Mouse (Mus musculus): Measurements from ENCODE around the gene Mex3d. TPM values are rescaled to one million over a fixed set of nuclear protein-coding genes. Genes with fewer than 3 reads are reported as not detected.
A peak's percentile ranks its signal among the peaks of the same experiment; 100 is the strongest.

Mex3d gene
- total RNA-seq, 2 experiments from 2014 or later: 20.1 to 20.7 TPM

DNA sequence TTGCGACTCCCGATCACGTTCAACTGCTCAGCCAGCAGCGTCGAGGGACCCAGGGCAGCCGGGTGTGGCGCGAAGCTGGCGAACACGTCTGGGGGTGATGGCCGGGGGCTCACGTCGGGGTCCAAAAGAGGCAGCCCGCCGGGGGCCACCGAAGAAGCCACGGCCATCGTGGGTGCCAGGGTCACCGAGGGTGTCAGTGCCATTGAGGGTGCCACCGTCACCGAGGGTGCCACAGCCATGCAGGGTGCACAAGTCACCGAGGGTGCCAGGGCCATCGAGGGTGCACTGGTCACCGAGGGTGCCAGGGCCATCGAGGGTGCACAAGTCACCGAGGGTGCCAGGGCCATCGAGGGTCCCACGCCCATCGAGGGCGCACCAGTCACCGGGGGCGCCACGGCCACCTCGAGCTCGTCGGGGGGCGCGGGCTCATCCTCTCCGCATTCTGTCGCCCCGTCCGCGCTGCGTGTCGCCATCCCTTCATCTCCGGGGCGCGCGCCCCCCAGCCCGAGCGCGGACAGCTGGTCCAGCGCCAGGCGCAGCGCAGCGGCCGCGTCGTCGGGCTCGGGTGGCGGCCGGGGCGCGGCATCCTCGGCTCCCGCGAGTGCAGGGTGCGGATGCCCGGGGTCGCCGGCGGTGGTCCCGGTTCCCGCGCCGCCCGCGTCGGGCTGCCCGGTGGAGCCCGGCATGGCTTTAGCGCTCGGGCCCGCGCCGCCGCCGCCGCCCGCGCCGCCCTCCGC lies 556 bp downstream of the Mex3d start:
- no peak for DNase-seq (ENCODE audit: low spot score in 2 of 2)

DNA sequence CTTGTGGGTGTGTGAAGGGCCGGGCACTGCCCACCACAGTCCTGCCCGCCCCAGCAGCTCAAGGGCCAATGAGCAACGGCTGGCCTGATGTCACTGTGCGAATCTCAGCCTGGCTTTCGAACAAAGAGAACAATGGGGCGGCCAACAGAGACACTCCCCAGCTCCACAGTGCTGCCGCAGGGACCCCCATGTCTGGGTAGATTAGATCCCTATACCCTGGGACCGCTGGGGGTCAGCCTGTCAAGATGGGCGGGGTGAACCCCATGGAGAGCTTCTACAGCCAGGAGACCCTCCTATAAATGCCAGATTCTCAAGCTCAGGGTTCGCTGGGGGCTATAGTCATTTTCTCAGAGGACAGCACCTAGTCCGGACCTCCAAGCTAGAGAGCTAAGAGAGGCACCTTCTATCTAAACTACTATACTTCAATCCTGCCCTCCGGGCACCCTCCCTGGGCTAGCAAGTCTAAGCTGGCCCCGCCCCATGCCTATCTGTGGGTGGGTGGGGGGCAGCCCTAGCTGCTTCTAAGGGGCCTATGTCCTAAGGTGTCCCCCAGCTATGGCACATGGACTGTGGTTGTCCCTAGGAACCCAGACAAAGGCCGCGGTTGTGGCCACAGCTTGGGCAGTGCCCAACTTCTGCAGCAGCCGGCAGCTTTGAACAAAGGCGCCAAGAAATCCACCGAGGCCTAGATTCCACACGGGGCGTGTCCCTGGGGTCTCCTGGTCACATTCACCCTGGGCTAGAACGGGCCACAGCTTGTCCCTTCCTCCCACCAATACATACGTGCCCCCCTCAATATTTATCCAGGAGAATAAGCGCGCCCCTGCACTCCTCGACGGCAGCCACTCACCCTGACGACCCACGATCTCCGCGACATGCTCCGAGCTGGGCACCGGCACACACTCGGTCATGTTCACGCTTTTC lies 1.4 kb downstream of the Mex3d start:
- DNase-seq (ENCODE audit: low spot score in 2 of 2): no peak

DNA sequence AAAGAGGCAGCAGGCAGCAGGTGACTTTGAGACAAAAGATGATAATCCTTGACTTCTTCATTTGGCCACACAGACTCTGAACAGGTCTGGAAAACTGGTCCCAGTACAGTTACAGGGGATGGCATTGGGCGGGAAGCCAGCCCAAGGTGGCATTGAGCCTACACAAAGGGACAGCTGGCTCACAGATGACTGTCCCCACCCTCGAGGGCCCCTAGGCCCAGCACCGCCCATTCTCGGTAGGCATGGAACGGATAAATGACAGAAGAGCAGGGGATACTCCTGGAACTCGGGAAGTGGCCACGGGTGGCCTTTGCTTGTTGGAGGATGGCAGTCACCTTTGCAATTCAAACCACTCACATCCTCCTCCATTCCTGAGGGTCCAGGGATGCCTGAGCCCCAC lies 2.1 kb downstream of the Mex3d start:
- DNase-seq (ENCODE audit: low spot score in 2 of 2): no peak

DNA sequence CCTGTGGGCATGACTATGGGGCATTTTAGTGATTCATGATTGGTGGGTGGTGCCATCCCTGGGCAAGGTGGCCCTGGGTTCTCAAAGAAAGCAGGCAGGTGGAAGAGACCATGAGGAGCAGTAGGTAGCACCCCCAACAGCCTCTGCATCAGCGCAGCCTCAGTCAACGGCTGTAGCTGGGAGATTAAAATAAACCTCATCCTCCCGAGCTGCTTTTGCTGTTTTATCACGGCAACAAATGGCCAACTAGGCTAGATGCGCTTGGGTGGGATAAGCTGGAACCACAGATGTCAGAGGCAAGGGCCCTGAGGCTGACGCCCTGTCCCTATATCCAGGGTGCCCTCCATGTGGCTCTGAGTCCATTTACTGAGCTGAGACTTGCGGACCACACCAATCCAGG lies 2.8 kb downstream of the Mex3d start:
- no peak for DNase-seq (ENCODE audit: low spot score in 2 of 2)

DNA sequence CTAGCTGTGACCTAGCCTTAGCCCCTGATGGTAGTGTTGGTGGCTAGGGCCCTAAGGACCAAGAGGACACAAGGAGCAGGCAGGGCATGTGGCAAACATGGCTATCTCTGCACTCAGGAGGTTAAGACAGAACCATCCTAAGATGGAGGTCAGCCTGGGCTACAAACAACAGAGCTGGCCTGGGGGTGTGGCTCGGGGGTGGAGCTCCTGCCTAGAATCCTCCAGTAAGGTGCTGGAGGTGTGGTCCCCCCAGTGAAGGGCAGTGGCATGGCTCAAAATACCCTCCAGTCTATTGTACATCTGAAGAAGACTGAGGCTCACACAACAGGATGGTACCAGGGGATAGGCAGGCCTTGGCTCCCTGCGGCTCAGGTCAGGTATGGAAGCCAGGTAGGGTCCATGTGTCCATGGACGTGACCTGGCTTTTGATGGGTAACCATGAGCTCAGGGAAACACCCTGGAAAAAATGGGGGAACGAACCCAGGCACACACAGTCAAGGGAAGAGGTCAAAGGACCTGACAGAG lies 3.3 kb downstream of the Mex3d start:
- DNase-seq (ENCODE audit: low spot score in 2 of 2): no peak

DNA sequence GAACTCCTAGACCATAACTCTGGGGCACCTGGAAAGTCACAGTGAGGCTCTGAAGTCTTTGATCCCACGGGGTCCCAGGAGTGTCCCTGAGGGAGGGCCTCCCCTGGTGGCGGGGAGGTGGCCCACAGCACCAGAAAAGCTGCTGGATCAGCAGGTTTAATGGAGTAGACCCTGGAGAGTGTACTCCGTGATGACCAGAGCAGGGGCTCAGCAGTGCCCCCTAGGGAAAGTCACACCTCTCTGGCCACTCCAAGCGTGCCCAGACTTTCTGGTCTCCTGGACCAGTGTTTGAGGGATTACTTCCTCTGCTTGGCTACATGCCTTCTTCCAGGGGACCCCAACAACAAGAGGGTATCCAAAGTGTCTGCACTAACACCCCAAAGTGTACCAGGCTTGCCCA lies 4.0 kb downstream of the Mex3d start:
- DNase-seq (ENCODE audit: low spot score in 2 of 2): no peak

DNA sequence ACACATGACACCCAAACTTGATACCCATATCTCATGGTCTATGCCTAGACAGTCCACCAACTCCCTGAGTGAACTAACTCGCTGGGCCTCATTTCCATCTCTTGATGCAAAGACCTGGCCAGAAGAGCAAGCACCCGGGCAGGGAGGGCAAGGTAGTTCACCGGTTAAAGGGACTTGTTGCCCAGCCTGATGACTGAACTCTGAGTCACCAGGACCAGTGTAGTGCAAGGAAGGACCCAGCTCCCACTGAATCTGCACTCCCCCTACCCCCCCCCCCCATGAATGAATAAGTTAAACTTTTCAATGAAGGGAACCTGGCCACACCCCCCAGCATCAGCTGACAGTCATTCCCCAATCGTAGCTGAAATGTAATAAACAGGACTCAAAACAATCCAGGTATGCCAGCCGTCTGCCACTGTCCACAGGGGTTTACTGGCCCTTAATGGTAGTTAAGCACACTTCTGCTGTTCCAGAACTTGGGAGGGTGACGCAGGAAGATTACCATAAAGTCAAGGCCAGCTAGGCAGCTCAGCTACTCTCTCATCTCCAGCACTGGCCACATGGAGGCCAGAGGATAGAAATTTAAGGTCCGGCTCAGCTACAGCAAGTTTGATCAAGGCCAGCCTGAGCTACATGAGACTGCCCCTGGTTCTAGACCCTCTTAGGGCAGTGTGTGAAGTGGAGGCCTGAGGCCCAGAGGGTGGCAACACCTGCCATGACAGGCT lies 4.7 kb downstream of the Mex3d start:
- DNase-seq (ENCODE audit: low spot score in 2 of 2): no peak

DNA sequence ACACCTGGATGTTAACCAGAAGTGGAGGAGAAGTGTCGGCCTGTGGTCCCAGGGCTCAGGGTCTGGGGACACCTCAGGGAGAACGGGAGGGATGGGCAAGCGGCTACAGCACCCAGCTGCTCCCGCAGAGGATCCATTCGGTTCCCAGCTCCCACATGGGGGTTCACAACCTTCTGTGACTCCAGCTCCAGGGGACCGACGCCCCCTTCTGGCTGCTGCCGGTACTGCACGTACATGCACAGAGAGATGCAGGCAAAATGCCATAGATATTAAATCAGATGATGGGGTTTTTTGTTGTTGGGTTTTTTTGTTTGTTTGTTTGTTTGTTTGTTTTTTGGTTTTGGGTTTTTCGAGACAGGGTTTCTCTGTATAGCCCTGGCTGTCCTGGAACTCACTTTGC lies 9.7 kb downstream of the Mex3d start:
- no peak for DNase-seq (ENCODE audit: low spot score in 2 of 2)

DNA sequence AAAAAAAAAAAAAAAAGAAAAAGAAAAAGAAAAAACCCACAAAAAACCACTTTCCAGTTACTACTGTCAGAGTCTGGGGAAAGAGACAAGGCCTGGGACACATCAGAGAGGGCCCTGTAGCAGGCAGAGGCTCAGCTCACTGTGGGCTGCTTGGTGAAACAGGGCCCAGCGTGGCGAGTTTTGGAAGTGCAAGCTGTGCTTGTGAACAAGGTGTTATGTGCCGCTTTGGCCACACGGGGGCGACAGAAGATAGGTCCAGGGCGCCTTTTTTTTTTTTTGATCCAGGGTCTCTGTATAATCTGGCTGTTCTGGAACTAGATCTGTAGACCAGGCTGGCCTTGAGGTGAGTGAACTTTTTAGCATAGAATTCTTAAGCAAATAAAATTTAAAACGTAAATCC lies 11.3 kb downstream of the Mex3d start:
- peak; percentile 92 to 94 for DNase-seq (ENCODE audit: low spot score in 2 of 2)

DNA sequence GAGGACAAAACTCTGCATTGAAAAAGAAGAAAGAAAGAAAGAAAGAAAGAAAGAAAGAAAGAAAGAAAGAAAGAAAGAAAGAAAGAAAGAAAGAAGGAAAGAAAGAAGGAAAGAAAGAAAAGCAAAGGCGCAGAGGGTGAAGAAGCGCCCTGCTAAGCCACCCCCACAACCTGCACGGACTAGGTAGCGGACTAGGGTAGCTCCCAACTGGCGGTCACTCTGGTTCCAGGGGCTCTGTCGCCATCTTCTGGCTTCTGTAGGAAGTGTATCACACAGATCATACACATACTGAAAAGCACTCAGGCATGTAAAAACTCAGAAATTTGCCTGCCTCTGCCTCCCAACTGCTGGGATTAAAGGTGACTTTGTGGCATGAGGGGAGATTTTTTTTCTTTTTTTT lies 13.4 kb downstream of the Mex3d start:
- DNase-seq (ENCODE audit: low spot score in 2 of 2): peak; percentile 82 to 87

DNA sequence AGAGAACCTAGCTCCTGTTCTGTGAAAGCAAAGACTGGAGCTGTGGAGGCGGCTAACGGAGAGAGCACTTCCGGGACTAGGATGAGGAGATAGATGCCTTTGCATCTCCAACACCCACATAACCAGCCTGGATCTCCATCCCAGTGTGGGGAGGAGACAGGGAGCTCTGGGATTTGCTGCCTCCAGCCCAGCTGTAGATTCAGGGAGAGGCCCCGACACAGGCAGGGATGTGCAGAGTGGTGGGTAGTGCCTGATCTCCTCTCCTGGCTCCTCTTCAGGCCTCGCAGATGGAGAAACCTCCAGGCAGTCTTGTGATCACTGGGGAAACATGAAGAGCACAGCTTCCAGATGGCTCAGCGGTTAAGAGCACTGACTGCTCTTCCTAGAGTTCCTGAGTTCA lies 14.8 kb downstream of the Mex3d start:
- peak in 1 of 2 experiments; percentile 56 for DNase-seq (ENCODE audit: low spot score in 2 of 2)

DNA sequence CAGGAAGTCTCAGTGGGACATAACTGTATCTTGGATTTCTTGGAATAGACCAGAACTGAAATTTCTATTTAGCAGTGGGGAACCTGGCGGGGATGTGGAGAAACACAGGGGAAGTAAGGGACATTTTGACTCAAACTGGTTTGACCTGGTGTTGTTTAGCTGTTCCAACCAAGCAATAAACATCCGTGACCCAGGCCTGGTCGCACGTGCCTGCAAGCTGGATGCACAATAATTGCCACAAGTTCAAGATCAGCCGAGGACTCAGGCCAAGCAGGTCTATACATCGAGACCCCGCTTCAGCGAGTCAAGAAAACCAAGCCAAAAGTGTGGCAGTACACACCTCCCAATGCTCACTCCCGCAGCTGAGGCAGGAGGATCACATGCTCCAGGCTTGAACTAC lies 15.5 kb downstream of the Mex3d start:
- DNase-seq (ENCODE audit: low spot score in 2 of 2): no peak

DNA sequence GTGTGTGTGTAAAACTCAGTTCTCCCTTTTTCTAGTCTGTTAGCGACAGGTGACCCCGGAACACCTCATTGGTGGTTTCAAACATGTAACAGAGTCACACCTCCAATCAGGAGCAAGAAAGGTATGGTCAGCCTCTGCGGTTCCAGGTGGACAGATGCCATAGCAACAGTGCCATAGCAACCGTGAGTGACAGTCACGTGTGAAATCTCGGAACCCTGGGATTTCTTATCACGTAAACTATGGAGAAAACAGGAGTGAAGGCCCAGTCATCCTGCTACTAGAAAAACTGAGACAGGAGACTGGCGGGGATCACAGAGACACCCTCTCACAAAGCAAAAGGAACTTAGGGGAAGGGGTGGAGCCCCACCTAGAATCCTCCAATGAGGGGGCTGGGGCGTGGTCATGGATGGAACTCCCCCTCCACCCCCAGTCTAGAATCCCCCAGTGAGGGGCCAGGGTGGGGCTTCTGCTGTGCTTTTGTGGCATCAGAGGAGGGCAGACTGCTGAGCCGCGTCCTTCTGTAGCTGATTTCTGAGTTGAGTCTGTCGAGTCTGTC lies 16.0 kb downstream of the Mex3d start:
- peak; percentile 32 to 55 for DNase-seq (ENCODE audit: low spot score in 2 of 2)

DNA sequence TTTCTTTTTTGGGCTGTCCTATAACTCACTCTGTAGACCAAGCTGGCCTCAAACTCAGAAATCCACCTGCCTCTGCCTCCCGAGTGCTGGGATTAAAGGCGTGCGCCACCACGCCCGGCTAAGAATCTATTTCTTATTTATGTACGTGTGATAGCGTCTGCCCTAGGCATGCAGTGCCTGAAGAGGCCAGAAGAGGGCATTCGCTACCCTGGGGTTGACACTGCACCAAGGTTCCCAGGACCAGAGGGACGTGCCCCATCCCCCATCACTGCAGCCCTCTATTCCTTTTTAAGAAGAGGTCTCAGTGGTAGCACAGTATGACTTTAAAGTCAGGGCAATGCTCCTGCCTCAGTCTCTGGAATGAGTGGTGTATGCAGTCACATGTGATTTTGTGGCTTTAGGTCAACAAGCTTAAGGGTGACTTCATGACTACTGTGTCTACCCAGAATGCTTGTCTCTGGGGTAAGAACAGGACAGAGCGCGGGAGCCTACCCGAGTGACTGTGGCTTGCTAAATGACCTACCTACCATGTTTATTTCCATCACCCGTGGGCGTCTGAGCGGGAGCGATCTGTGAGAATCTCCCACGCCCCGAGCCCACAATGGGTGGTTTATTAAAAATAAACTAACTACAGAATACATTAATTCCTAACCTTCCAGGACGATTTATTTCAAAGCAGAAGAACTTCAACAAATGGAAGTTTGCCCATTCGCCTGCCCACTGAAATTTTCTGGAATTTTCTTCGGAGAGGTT lies 17.3 kb downstream of the Mex3d start:
- peak in 1 of 2 experiments; percentile 66 for DNase-seq (ENCODE audit: low spot score in 2 of 2)

DNA sequence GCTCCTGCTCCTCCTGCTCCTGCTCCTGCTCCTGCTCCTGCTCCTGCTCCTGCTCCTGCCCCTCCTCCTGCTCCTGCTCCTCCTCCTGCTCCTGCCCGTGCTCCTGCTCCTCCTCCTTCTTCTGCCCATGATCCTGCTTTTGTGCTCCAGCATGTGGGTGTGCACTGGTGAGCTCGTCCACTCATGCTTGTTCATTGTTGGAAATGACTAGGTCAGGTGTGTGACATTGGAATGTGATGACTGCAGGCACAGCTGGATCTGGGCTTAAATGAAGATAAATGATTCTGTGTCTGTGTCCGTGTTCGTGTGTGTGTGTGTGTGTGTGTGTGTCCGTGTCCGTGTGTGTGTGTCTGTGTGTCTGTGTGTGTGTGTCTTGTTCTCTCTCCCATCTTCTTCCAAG lies 19.1 kb downstream of the Mex3d start:
- no peak for DNase-seq (ENCODE audit: low spot score in 2 of 2)

DNA sequence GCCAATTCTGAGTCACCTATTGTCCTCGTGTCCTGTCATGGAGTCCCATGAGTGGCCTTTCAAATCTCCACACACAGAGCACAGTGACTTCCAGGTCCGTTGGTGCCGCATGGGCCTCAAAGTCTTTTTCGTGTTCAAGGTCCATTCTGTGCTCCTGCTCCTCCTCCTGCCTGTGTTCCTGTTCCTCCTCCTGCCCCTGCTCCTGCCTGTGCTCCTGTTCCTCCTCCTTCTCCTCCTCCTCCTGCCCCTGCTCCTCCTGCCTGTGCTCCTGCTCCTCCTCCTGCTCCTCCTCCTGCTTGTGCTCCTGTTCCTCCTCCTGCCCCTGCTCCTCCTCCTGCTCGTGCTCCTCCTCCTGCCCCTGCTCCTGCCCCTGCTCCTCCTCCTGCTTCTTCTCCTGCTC lies 19.5 kb downstream of the Mex3d start:
- DNase-seq (ENCODE audit: low spot score in 2 of 2): no peak

DNA sequence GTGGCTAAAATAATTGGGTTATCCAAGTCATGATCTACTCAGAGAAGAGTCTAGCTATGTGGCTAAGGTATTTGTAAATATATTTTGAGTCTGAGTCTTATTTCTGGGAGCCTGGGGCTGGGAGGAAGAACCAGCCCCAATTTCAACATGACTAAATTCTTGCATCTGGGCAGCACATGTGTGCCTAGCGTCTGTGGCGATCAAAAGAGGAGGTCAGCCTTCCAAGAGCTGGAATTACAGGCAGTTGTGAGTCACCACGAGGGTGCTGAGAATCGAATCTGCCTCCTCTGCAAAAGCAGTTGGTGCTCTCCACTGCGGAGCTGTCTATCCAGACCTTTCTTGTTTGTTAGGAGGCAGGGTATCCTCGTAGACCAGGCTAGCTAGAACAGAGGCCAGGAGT lies 21.7 kb downstream of the Mex3d start:
- no peak for DNase-seq (ENCODE audit: low spot score in 2 of 2)

DNA sequence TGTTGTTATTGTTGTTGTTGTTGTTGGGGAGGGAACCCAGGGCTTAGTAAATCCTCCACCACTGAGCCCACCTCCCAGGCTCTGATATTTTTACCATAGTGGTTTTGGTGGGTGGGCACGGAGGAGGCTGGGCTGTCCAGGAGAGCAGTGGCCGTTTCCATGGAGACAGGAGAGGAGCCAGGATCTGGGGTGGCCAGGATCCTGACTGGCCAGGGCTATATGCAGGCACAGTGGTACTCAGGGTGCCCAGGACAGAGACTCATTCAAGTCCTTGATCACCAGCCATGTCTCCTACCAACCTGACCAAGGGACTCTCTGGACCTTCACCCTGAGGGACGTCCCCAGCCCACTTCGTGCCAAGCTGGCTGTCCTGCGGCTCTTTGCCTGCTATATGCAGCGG lies 23.7 kb downstream of the Mex3d start:
- no peak for DNase-seq (ENCODE audit: low spot score in 2 of 2)

DNA sequence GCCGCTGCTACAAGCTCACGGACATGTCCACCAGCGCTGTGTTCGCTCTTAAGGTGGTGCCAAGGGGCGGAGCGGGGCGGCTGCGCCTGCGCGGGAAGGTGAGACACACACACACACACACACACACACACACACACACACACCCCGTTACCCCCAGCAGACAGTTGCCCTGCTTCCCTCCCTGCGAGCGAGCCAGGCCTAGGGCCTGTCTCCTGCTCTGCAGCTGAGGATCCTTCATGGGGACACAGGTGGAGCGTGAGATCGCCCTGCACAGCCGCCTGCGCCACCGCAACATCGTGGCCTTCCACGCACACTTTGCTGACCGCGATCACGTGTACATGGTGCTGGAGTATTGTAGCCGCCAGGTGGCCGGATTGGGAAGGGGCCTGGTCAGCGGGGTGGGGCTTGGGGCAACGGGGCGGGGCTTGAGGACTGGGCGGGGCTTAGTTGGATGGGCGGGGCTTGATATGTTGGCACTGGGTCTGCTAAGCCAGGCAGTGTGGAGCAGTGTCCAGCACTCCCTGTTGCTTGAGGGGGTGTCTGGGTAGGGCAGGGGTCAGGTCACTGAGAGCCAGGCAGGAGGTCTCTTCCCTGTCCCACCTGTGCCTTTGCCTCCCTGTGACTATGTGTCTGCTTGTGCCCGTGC lies 29.3 kb downstream of the Mex3d start:
- no peak for DNase-seq (ENCODE audit: low spot score in 2 of 2)

DNA sequence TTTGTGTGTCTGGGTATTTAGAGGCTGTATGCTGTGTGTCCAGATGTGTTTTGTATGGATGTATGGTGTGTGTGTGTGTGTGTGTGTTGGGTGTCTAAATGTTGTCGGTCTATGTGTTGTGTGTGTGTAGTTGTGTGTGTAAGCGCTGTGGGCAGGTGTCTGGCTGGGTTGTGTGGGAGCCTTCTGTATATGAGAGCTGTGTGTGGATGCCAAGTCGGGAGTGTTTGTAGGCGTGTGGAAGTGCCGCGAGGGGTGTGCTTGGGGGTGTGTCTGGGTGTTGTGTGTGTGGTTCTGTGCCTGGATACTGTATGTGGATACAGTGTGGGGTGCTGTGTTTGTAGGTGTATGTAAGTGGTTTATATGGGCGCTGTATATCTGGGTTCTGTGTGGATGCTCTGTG lies 30.1 kb downstream of the Mex3d start:
- peak; percentile 34 to 55 for DNase-seq (ENCODE audit: low spot score in 2 of 2)
